Mouse (Mus musculus) heart, adult 11 months (tissue): ENCODE measurements at regions not wholly inside any gene's neighbourhood (a gene's known extent, or its start where the extent isn't known, plus 50 kb on each side); places are given as distances from the start of the nearest gene placed in this dataset.

ENCODE experiments used
- DNase-seq: peaks from one replicate; pipeline ENCODE4 v3.0.0; 2022

- DNase-seq, result peak; percentile 86
Measured at GRCm38 (mm10) chr3:78412669-78413419, 873.5 kb downstream of the Rapgef2 start.

- DNase-seq, result peak; percentile 83
Measured at GRCm38 (mm10) chr3:78411395-78411794, 874.9 kb downstream of the Rapgef2 start.

- no peak for DNase-seq
Measured at GRCm38 (mm10) chr3:78409237-78409636, 877.1 kb downstream of the Rapgef2 start.

- peak; percentile 69 for DNase-seq
Measured at GRCm38 (mm10) chr3:78405760-78406467, 880.4 kb downstream of the Rapgef2 start.

- DNase-seq, result no peak
Measured at GRCm38 (mm10) chr3:78358377-78358776, 927.9 kb downstream of the Rapgef2 start.

GRCm38 (mm10) chr3:78339891-78340290 is 946.4 kb downstream of the Rapgef2 start:
- DNase-seq, result peak; percentile 71

- DNase-seq, result no peak
Measured at GRCm38 (mm10) chr3:78311630-78312406, 974.5 kb downstream of the Rapgef2 start.

- no peak for DNase-seq
Measured at GRCm38 (mm10) chr3:78300506-78300905, 985.8 kb downstream of the Rapgef2 start.

GRCm38 (mm10) chr3:78291894-78292293 is 994.4 kb downstream of the Rapgef2 start:
- DNase-seq, result no peak

- no peak for DNase-seq
Measured at GRCm38 (mm10) chr3:78284071-78284470, 1002.2 kb downstream of the Rapgef2 start.

GRCm38 (mm10) chr3:78236920-78237319 is 1049.4 kb downstream of the Rapgef2 start:
- DNase-seq, result peak; percentile 82

- DNase-seq, result no peak
Measured at GRCm38 (mm10) chr3:78209729-78210128, 1076.6 kb downstream of the Rapgef2 start.

GRCm38 (mm10) chr3:78162601-78163000 is 1123.7 kb downstream of the Rapgef2 start:
- DNase-seq, result no peak

GRCm38 (mm10) chr3:78158450-78158849 is 1127.9 kb downstream of the Rapgef2 start:
- DNase-seq, result no peak
